Mouse (Mus musculus): ENCODE measurements around the gene Acly. TPM values are rescaled to one million over a fixed set of nuclear protein-coding genes. Genes with fewer than 3 reads are reported as not detected.

Acly gene
- polyA plus RNA-seq, 1 experiment: 24.4 TPM

GRCm38 (mm10) chr11:100555583-100555982 is 27.8 kb upstream of the Acly start:
- TF ChIP-seq GATA1 (IDR thresholded peaks at IDR 0.05; ENCODE audit: low read length): no peak

GRCm38 (mm10) chr11:100552842-100553241 is 25.0 kb upstream of the Acly start:
- TF ChIP-seq GATA1 (IDR thresholded peaks at IDR 0.05; ENCODE audit: low read length): no peak

- TF ChIP-seq GATA1 (IDR thresholded peaks at IDR 0.05; ENCODE audit: low read length): no peak
These were observed 22.3 kb upstream of the Acly start for GRCm38 (mm10) chr11:100550101-100550500.

GRCm38 (mm10) chr11:100549466-100549865 is 21.7 kb upstream of the Acly start:
- TF ChIP-seq GATA1 (IDR thresholded peaks at IDR 0.05; ENCODE audit: low read length): no peak

- TF ChIP-seq GATA1 (IDR thresholded peaks at IDR 0.05; ENCODE audit: low read length): no peak
These were observed 20.3 kb upstream of the Acly start for GRCm38 (mm10) chr11:100548141-100548540.

- no peak for TF ChIP-seq GATA1 (IDR thresholded peaks at IDR 0.05; ENCODE audit: low read length)
These were observed 19.2 kb upstream of the Acly start for GRCm38 (mm10) chr11:100546955-100547354.

- no peak for TF ChIP-seq GATA1 (IDR thresholded peaks at IDR 0.05; ENCODE audit: low read length)
These were observed 17.9 kb upstream of the Acly start for GRCm38 (mm10) chr11:100545746-100546085.

- no peak for TF ChIP-seq GATA1 (IDR thresholded peaks at IDR 0.05; ENCODE audit: low read length)
These were observed 17.3 kb upstream of the Acly start, which contains the start of gene Ttc25 for GRCm38 (mm10) chr11:100544832-100545745. Gene Ttc25, plus strand, starts transcription at chr11:100545607.

- TF ChIP-seq GATA1 (IDR thresholded peaks at IDR 0.05; ENCODE audit: low read length): no peak
These were observed 13.8 kb upstream of the Acly start for GRCm38 (mm10) chr11:100541577-100541976.

- TF ChIP-seq GATA1 (IDR thresholded peaks at IDR 0.05; ENCODE audit: low read length): no peak
These were observed 13.2 kb upstream of the Acly start for GRCm38 (mm10) chr11:100540966-100541365.

- TF ChIP-seq GATA1 (IDR thresholded peaks at IDR 0.05; ENCODE audit: low read length): no peak
These were observed 8.7 kb upstream of the Acly start for GRCm38 (mm10) chr11:100536466-100536865.

- no peak for TF ChIP-seq GATA1 (IDR thresholded peaks at IDR 0.05; ENCODE audit: low read length)
These were observed 8.2 kb upstream of the Acly start for GRCm38 (mm10) chr11:100535996-100536395.

GRCm38 (mm10) chr11:100533871-100534270 is 6.1 kb upstream of the Acly start:
- no peak for TF ChIP-seq GATA1 (IDR thresholded peaks at IDR 0.05; ENCODE audit: low read length)

- TF ChIP-seq GATA1 (IDR thresholded peaks at IDR 0.05; ENCODE audit: low read length): no peak
These were observed 770 bp upstream of the Acly start for GRCm38 (mm10) chr11:100528375-100529165.

- TF ChIP-seq GATA1 (IDR thresholded peaks at IDR 0.05; ENCODE audit: low read length): no peak
These were observed 738 bp downstream of the Acly start for GRCm38 (mm10) chr11:100527066-100527457.

- TF ChIP-seq GATA1 (IDR thresholded peaks at IDR 0.05; ENCODE audit: low read length): no peak
These were observed 1.6 kb downstream of the Acly start for GRCm38 (mm10) chr11:100526052-100526816.
